Mouse (Mus musculus) MEL-GATA-1-ER (cell line): ENCODE data around the gene Spz1.
"Not testable (repeated sequence)": the region's sequence is repeated elsewhere in the genome, so short reads cannot be mapped to it uniquely, and the experiment has no call there.

Experiments
- DNase-seq: peaks from one replicate; pipeline ENCODE4 v3.0.0-alpha.2; 2012; ENCODE audit warnings: low read depth; ENCODE audit errors: extremely low read depth

Spz1 gene

DNA sequence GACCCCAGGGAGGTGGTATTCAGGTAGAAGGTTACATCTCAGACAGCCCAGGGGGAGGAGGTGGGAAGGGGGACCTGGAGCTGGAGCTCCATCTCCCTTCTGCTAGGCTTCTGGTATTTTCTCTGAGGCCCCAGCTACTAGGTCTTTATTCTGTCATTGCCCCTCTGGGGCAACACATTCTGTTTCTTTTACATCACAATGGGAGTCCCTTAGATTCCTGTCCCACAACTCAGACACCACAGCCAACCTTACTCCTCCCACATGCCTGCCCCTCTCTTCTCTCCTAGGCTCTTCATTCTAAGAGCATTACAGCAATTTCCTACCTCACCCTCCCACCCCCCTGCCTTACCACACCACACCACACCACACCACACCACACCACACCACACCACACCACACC, at the start of gene Spz1:
Spz1 (minus strand) TSS at position 101 of the 400 bp plus-strand sequence.
- DNase-seq, result no peak

DNA sequence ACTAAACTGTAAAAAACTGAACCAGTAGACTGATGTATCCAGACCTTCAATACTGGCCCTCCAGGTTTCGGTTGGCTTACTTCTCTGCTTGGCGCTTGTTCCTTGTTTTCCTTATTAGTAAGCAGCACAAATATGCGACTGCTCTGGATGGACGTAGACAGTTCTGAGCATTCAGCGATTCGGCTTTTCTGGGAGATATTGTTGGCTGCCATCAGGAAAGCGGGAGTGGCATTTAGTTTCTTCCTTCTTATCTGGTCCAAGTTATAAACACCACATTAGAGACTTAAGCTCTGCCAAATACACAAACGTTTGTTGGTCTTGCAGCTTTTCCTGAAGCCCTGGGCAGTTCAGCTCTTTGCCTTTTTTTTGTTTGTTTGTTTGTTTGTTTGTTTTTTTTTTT, 40.5 kb upstream of the Spz1 start:
- DNase-seq, result no peak

DNA sequence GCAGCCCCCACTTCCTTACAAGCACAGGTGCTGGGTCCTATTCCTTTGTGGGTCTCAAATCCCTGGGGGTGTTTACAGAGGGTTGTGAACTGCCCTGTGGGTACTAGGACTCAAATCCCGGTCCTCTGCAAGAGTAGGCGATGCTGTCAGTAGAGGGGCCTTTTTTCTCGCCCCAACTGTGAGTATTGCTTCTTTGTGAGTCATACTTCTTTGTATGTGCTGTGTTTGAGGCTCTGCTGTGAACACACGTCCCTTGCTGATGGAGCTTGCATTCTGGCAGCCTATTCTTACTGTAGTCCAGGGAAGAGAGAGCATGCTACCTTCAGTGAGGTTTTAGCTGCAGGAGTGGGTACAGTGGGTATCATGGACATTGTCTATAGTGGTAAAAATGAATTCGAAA, 39.2 kb upstream of the Spz1 start:
- no peak for DNase-seq

DNA sequence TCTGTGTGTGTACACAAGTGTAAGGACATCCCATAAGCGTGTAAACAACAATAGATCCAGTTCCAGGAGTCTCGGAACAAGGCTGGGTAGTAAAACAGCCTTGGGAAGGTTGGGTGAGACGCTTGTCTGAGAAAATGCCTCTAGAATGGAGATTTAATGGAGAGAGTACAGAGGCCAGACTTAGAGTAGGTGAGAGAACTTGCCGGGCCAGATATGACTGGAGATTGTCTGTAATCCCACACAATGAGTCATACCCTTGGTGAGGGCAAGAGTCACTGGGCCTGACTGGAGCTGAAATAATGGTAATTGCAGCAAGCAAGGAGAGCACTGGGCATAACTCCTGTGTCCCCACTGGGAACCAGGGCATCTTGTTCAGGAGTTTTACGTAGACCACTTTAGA, 37.1 kb upstream of the Spz1 start:
- DNase-seq, result no peak

DNA sequence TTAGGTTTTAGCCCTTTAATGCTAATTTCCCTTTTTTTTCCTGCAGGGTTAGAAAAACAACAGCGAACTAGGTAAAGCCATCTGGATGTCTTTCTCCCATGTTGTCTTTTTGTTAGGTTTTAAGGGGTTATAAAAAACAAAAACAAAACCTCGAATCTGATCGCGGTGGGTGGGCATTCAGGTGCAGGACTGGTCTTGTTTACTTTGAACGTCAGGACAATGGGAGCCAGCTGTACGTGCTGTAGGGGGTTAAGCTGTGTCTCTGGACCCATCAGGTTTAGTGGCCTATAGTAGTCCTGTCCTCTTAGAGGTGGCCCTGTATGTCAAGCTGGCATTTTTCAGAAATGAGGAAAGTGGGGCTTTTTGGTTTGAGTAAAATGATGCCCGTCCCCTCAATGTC, 35.9 kb upstream of the Spz1 start:
- DNase-seq, result no peak

GRCm38 (mm10) chr13:92611254-92611784, 35.3 kb upstream of the Spz1 start:
- DNase-seq, result no peak

- peak; percentile 74 for DNase-seq
Observed at GRCm38 (mm10) chr13:92610311-92611221, 34.6 kb upstream of the Spz1 start, which contains the start of gene Serinc5. Serinc5 (plus strand) TSS chr13:92611091.

DNA sequence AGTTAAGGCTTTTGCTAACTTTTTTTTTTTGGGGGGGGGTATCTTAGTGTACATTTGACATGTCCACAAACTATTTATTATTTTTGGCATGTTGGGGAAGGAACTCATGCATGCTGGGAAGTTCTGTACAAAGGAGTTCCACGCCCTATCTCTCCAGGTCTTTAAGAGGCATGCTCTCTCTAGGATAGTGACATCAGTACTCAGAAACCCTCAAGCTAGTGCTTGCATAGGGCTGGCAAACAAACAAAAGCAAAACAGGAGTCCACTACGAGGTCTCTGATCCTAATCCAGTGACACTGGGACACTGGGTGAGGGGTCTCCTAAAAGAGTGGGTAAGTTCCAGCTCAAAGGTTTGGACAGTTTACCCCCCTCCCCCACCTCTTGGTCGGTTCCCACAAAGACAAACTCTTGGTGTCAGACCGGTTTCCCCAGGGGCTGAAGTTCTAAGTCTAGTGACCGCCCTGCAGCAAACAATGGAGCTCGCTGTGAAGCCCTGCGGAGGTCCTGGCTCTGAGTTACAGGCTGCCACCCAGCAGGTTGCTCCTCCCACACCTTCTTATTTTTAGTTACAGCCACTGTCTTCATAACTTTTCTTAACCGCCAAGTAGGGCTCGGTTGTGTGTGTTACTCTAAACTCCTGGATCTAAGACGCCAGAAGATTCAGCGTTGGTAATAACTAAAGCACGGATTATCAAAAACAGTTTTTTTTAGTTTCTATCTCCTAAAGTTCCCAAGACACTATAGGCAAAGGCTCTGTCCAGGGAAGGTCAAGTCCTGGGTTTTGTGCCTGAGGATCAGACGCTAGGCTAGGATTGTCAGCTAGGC, 33.7 kb upstream of the Spz1 start:
- DNase-seq, result peak; percentile 46

DNA sequence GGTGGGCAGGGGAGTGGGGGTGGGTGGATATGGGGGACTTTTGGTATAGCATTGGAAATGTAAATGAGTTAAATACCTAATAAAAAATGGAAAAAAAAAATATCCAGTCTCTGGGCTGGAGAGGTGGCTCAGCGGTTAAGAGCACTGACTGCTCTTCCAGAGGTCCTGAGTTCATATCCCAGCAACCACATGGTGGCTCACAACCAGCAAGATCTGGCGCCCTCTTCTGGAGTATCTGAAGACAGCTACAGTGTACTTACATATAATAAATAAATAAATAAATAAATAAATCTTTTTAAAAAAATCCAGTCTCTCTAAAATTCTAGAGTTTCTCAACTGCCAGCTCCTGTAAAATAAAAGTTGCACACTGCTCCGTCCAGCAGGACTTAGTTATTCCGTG, 29.3 kb upstream of the Spz1 start:
- not testable (repeated sequence) for DNase-seq

DNA sequence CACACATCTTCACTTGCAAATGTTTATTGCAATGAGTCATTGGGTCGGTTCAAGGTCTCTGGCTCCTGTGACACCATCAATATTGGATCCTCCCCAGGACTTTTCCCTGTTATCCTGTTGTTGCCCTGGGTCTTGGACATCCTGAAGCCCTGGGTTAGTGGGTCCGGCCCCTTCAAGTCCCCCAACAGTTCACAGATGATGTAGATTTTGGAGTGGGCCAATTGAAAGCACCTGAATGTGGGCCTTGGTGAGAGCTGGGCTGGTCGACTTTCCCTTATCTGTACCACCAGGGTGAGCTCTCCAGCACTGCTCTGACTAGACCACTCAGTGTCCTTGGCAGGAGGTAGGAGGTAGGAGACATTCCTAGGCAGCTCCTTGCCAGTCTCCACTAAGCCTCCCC, 19.5 kb upstream of the Spz1 start:
- DNase-seq, result no peak

DNA sequence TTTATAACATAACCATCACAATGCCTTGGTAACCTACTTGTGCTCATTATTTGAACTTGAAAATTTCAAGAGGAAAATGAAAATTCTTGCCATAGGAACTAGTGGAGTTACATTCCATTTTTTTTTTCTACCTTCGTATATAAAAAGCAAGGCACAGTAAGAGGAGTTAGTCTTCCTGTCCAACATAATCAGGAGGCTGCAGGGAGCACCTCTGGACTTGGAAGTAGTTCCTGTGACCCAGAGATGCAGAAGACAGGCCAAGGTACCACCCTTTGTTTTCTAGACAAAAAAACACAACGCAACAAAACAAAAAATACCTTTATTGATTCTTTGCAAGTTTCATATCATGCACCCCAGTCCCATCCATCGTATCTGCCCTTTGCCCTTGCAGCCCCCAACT, 18.9 kb upstream of the Spz1 start:
- DNase-seq, result no peak

- DNase-seq, result no peak
Observed at GRCm38 (mm10) chr13:92594481-92594880, 18.5 kb upstream of the Spz1 start.

GRCm38 (mm10) chr13:92593731-92594396, 17.9 kb upstream of the Spz1 start:
- DNase-seq, result no peak

- DNase-seq, result peak; percentile 53
Observed at GRCm38 (mm10) chr13:92592786-92593635, 17.0 kb upstream of the Spz1 start.

- no peak for DNase-seq
Observed at GRCm38 (mm10) chr13:92592268-92592785, 16.4 kb upstream of the Spz1 start.

DNA sequence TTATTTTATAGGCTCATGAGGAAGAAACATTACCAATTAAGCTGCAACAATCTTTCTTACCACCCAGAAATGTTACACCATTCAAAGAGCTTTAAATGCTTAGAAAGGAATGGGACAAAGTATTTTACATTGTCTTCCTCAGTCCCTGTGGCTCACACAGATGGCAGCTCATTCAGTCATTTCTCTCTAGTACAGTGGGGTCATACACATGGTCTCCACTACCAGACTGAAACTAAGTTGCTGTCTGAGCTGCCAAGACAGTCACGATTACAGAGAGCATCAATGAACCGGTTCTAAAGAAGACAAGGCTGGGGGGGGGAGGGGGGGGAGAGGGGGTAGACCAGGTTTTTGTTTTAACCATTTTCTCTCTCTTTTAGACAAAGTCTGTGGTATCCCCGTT, 15.3 kb upstream of the Spz1 start:
- no peak for DNase-seq

DNA sequence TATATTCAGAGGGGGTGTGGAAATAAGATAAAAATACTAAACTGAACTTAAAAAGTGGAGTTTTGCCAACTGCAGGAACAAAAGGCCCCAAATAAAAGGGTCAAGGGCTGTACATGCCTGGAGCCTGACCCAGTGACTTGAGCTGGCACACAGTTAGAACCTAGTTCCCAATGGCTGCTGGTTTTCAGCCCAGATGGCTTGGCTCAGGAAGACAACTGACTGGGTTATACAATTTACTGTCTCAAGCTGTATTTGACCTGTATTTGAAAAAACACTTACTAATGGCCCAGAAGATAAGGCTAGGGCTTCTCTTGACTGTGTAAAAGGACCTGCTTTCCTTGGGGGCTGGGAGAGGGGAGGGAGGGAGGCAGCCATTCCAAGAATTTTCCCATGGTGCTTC, 13.3 kb upstream of the Spz1 start:
- no peak for DNase-seq

- DNase-seq, result no peak
Observed at GRCm38 (mm10) chr13:92588704-92589103, 12.7 kb upstream of the Spz1 start.

DNA sequence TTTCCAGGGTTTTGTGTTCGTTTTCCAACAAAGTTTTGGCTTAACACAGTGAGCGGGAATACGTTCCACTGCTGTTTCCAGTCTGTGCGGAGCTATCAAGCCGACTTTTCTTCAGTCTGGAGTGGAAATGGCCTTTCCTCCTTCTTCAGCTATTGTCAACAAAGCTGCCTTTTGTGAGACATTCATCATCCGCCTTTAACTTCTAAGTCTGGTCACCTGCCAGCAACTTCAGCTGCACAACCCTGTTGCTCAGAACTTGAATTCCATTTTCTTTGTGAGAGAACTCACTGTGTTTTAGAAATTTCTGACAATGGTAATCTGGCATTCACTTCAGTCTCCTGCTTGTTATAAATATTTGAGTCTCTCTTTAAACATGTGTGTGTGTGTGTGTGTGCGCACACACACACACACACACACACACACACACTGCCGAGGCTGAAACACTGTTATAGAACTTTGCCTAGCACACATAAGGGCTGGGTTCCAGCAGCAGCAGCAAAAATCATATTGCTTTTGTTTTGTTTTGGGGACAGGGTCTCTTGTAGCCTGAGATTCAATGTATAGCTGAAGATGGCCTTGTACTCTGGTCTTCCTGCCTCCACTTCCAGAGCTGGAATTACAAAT, 8.2 kb upstream of the Spz1 start:
- no peak for DNase-seq
